Mouse (Mus musculus) bone marrow, adult 2 months (tissue): Measurements from ENCODE around the gene Ppp2r1b. TPM values are rescaled to one million over a fixed set of nuclear protein-coding genes. Genes with fewer than 3 reads are reported as not detected.
"Not testable (repeated sequence)": the region's sequence is repeated elsewhere in the genome, so short reads cannot be mapped to it uniquely, and the experiment has no call there.

Experiments used
- H3K27ac ChIP-seq: fragments of 200-500 bp; 2 replicates; pipeline ENCODE4 v1.5.1; 2012; ENCODE audit warnings: low read depth, mild to moderate bottlenecking, control low read depth, inconsistent platforms, low read length; ENCODE audit not compliant: control insufficient read depth, poor library complexity, insufficient read depth
- H3K4me1 ChIP-seq: fragments of 200-500 bp; 2 replicates; pipeline ENCODE4 v1.6.1; 2011; ENCODE audit warnings: low read length; ENCODE audit not compliant: control insufficient read depth, insufficient read depth
- H3K4me3 ChIP-seq: fragments of 200-500 bp; replicated peaks from 2 replicates; pipeline ENCODE3; 2011; ENCODE audit warnings: mild to moderate bottlenecking, low read depth, low read length, control low read depth; ENCODE audit not compliant: control insufficient read depth
- CTCF ChIP-seq: fragments of 200-500 bp; IDR thresholded peaks from 2 replicates; pipeline ENCODE4 v1.5.1; 2011; ENCODE audit warnings: low read length, control low read depth; ENCODE audit not compliant: control insufficient read depth, insufficient read depth
- POLR2A ChIP-seq: fragments of 200-500 bp; IDR thresholded peaks from 2 replicates; pipeline ENCODE4 v1.6.1; 2011; ENCODE audit warnings: low read depth, mild to moderate bottlenecking, control low read depth, low read length, borderline replicate concordance; ENCODE audit not compliant: control insufficient read depth
- WGBS: fragments of 180-500 bp; shearing (Covaris S2); methylation state at CpG from one replicate; pipeline ENCODE4 v1.1.7; 2018; 5-methylcytosine and 5-hydroxymethylcytosine counted together
- polyA plus RNA-seq: library from polyadenylated mRNA; stranded (reverse); fragments of >200 nt; gene quantifications from 2 replicates; pipeline ENCODE4 v1.2.4, GENCODE M21; 2011; ENCODE audit warnings: low replicate concordance; ENCODE audit not compliant: missing spikeins, insufficient read depth, insufficient read length

Gene Ppp2r1b
- polyA plus RNA-seq, 1 experiment = 18.1 TPM

- WGBS = 68% methylated on average over 11 of the region's 11 CpGs
- peak overlapping the region; percentile 27 for H3K27ac ChIP-seq
- no peak for TF ChIP-seq POLR2A
- no peak for TF ChIP-seq CTCF
- no peak overlapping the region for H3K4me3 ChIP-seq
- no peaks in the 10 kb centered on the region for H3K4me1 ChIP-seq
These were observed 21.2 kb upstream of the Ppp2r1b start for GRCm38 (mm10) chr9:50823779-50824453.

GRCm38 (mm10) chr9:50831514-50831913, 13.6 kb upstream of the Ppp2r1b start:
- TF ChIP-seq CTCF = no peak
- TF ChIP-seq POLR2A = no peak
- peaks cover 3% of the 10 kb centered on the region; the same call in 1 of the 2 replicates for H3K4me1 ChIP-seq
- WGBS = 96% methylated on average over 5 of the region's 5 CpGs
- no peak overlapping the region for H3K4me3 ChIP-seq
- no peak overlapping the region for H3K27ac ChIP-seq

GRCm38 (mm10) chr9:50832162-50832561, 12.9 kb upstream of the Ppp2r1b start:
- 90% methylated on average over 4 of the region's 4 CpGs for WGBS
- Histone ChIP-seq H3K4me1 (peaks cover 3% of the 10 kb centered on the region; the same call in 1 of the 2 replicates), H3K27ac (no peak overlapping the region), H3K4me3 (no peak overlapping the region)
- no peak for TF ChIP-seq CTCF

- 60% methylated on average over 2 of the region's 2 CpGs for WGBS
- not testable (repeated sequence) for H3K27ac ChIP-seq, H3K4me1 ChIP-seq, H3K4me3 ChIP-seq
These were observed 12.5 kb upstream of the Ppp2r1b start for GRCm38 (mm10) chr9:50832582-50832981.

GRCm38 (mm10) chr9:50833786-50834185, 11.3 kb upstream of the Ppp2r1b start:
- peak overlapping the region; percentile 35 for H3K27ac ChIP-seq

GRCm38 (mm10) chr9:50835068-50835705, 9.9 kb upstream of the Ppp2r1b start:
- peak overlapping the region; percentile 58 for H3K27ac ChIP-seq
- WGBS = 58% methylated on average over 10 of the region's 10 CpGs
- no peak overlapping the region for H3K4me3 ChIP-seq
- peaks cover 3% of the 10 kb centered on the region; the same call in 1 of the 2 replicates for H3K4me1 ChIP-seq
- no peak for TF ChIP-seq CTCF
- no peak for TF ChIP-seq POLR2A

More at GRCm38 (mm10) chr9:50833786-50834185, 11.3 kb upstream of the Ppp2r1b start:
- peaks cover 3% of the 10 kb centered on the region; the same call in 1 of the 2 replicates for H3K4me1 ChIP-seq
- no peak for TF ChIP-seq POLR2A
- no peak for TF ChIP-seq CTCF
- 15% methylated on average over 8 of the region's 8 CpGs for WGBS
- H3K4me3 ChIP-seq = no peak overlapping the region

DNA sequence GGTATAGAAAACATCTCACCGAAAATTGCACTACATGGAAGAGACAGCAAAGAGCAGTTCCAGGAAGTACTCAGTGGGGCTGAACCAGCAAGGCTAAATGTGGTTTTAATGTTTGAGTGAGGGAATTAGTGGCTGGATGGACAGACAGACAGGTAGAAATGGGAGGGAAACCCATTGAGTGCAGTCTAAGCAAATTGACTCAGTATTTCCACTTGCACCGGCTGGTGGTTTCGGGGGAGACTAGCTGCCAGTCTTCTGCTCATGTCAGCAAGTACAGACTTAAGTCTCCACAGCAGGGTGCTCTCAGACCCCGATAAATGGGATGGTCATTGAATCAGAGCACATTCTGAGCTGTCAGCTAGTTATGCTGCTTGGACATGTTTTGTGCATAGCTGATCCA, 9.0 kb upstream of the Ppp2r1b start:
- peaks cover 4% of the 10 kb centered on the region; the same call in 1 of the 2 replicates for H3K4me1 ChIP-seq
- H3K27ac ChIP-seq = no peak overlapping the region
- WGBS = 79% methylated on average over 4 of the region's 4 CpGs
- TF ChIP-seq POLR2A (no peak), CTCF (no peak)
- H3K4me3 ChIP-seq = no peak overlapping the region

- Histone ChIP-seq H3K4me1 (peaks cover 4% of the 10 kb centered on the region), H3K4me3 (peak overlapping the region; percentile 65), H3K27ac (peak overlapping the region; percentile 73)
- 28% methylated on average over 13 of the region's 13 CpGs for WGBS
- TF ChIP-seq POLR2A = no peak
- TF ChIP-seq CTCF = no peak
These were observed 3.9 kb upstream of the Ppp2r1b start for GRCm38 (mm10) chr9:50841079-50841789.

- H3K27ac ChIP-seq = no peak overlapping the region
- peaks cover 7% of the 10 kb centered on the region for H3K4me1 ChIP-seq
- TF ChIP-seq CTCF (no peak), POLR2A (no peak)
- 82% methylated on average over 9 of the region's 9 CpGs for WGBS
- H3K4me3 ChIP-seq = no peak overlapping the region
These were observed 446 bp downstream of the Ppp2r1b start for GRCm38 (mm10) chr9:50845547-50845946.
